Mouse (Mus musculus): ENCODE data around the gene Dot1l.

The Dot1l gene

DNA sequence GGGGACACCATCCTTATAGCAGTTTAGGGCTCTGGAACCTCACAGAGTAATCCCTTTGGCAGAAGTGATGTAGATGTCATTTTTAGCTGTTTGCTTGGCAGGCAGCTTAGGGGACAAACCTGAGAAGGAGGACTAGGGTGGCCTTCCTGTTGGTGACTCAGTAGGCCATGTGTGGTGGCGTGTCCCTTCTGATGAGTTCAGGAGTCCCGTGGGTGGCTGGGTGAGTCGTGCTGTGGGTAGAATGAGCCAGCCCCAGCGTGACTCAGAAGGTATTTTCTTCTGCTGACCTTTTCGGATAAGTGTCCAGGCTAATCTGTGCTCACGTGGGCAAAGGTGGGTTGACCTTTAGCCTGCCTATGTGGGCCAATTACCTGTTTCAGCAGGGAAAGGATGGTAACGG lies 3.6 kb downstream of the Dot1l start:
- DNase-seq, result peak; percentile 64

DNA sequence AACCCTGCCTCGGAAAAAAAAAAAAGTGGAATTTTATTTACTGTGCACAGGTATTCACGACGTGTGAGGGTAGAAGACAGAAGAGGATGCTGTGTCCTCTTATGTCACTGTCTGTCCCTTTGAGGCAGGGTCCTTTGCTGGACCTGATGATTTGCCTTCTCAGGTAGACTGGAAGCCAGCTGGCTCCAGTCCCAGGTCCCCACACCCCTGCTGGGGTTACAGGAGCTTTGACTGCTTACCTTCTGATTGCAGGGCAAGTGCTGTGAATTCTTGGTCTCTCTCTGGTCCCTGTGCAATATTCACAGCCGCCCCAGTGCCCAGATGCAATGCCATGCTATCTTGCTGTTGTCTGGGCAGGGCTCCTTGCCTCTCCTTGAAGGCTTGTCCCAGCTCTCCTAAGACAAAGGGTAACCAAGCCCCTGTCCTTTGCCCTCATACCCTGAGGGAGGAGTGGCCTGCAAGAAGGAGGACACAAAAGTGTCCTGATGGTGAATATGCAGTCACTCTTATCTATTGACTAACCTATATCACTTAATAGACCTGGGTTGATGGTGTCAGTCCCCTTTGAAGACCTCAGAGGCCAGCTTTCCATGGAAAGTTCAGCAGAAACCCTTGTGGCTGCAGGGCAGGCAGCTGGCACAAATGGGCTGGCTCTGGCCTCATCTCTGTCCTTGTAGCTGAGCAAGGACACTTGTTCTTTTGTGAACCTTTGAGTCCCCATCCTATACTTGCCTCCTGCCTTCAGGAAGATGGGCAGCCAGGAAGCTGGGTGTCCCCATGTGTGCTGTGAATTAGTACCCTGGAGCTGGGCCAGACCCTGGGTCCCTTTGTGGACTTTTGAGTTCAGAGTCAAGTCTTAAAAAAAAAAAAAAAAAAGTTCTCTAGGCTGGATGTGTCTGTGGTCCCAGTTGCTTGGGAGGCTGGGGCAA lies 5.9 kb downstream of the Dot1l start:
- no peak for DNase-seq

DNA sequence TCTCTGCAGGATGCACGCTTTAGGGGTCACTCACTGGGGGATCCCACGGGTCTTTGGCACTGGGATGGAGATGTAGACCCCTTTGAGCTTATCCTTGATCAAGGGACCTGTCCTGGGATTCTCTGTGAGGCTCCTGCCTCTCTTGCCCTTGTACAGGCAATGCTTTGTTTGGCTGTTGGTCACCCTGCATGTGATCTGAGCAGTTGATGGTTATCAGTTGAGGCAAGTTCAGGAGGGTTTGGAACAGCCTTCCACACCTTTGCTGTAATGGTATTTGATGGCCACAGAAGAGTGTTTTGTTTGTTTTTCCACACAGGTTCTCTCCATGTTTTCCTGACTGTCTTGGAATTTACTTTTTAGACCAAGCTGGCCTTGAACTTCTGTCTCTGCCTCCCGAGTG lies 6.8 kb downstream of the Dot1l start:
- DNase-seq, result no peak

DNA sequence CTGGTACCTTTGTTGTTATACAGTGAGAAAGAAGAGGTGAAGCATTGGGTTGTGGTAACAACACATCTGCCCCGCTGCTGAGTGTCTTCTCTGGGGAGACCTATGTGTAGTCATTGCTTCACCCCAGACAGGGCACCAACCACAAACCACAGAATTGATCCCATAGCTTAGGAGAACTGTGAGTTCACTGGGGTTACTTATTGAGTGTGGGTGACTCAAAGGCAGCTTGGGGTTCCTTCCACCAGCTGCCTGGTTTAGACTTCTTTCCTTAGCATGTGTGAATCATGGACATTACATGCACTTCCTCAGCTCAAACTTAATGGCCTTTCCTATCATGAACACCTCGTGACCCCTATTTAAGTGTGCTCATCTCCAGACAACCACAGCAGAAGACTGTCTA lies 8.5 kb downstream of the Dot1l start:
- DNase-seq, result no peak

DNA sequence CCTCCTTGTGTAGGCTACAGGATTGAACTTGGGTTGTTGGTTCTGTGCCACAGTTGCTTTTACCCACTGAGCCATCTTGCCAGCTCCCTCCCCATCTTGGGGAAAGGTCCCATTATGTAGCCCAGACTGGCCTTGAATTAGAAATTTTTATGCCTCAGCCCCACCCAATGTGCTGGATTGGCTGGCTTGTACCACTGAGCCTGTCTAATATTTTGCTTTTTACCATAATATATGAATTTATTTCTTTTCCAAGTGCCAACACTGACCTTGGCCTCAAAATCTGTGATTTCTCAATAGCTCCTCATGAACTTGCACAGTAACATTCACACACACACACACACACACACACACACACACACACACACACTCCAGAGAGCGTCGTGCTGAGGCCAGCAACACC lies 10.7 kb downstream of the Dot1l start:
- no peak for DNase-seq

DNA sequence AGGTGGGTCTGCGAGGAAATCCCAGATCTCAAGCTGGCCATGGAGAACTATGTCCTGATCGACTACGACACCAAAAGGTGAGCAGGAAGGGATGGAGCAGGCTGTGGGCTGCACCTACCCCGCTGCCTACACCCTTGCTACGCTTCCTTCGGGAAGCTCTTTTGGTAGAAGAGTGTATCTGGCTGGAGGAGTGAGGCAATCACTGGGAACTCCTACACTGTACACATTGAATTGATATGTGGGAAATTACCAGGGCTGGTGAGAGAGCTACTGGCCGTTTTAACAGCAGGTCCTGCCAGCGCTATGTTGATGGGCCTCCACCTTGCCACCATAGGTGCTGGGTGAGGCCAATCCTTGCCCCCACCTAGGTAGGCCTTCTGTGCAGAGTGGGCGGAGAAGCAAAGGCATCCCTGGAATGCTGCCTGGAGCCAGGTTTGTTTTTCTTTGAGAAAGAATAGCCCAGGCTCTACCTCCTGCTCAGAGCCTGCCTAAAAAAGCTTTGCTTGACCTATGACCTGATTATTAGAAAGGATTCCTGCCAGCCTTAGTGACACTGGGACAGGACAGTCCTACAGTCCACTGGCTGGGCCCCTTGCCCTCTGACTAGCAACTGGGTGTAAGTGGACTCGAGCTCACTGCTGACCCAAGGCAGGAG lies 11.3 kb downstream of the Dot1l start:
- DNase-seq, result peak; percentile 30

DNA sequence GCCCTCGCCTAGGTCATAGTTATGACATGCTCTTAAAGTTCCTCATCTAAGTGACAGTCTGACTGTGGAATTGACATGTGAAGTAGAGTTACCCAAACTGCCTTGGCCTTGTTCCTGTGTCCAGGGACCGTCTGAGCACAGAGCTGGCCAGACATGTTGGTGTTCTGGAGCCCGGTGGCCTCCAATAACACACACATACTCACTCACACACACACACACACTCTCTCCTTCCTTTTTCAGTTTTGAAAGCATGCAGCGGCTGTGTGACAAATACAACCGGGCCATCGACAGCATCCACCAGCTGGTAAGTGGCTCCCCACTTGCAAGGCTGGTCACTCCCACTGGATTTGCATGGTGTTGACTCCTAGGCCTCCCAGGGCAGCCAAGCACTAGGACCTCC lies 13.4 kb downstream of the Dot1l start:
- no peak for DNase-seq

DNA sequence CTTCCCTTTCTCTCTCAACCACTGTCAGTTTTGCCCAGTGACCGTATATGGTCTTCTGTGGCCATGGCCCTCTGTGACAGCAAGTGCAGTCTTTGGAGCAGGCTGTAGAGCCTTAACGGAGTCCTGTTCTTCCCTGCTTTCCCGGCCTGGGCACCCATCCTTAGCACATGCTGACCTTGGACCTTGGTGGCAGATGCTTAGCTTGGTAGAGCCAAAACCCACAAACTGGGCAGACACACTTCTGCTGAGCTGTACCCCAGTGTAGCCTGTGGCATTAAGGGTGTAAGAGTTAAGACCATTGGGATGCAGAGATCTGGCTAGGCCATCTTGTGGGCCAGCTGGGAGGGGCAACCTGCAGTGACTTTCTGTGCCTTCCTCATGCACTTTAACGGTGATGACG lies 18.8 kb downstream of the Dot1l start:
- DNase-seq, result no peak

DNA sequence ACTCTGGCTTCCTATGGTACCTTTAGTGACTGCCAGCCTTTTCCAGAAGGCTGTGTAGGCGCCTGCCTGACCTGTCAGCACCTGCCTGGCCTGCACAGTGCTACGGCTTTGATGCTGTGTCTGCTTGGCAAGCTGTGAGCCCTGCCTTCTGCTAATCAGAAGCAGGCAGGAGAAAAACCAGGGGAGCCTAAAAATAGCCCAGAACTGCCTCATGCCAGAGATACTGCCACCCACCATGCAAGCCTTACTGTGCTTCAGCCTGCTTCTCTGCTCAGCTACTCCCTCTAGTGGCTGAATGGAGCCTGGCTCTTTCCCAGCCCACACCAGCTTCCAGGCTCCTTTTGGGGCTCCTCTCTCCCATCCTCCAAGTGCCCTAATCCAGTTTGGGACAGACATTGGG lies 19.5 kb downstream of the Dot1l start:
- DNase-seq, result peak; percentile 93

DNA sequence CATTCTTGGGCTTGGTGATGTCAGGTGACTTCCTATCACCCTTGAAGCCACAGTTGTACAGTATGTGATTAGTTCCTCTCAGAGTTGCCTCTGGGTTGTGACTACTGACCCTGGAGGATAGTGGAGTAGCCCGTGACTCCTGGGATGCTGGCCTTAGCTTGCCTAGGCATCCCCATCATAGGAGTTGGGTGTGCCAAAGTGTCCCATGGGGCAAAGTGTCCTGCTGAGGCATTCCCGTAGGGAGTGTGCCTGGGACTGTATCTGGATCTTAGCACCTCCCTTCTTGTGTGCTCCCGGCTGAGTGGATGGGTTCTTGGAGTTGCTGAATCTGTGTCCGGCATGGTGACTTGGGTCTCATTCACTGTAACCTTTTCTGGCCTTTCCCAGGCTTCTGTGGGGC lies 20.0 kb downstream of the Dot1l start:
- no peak for DNase-seq

DNA sequence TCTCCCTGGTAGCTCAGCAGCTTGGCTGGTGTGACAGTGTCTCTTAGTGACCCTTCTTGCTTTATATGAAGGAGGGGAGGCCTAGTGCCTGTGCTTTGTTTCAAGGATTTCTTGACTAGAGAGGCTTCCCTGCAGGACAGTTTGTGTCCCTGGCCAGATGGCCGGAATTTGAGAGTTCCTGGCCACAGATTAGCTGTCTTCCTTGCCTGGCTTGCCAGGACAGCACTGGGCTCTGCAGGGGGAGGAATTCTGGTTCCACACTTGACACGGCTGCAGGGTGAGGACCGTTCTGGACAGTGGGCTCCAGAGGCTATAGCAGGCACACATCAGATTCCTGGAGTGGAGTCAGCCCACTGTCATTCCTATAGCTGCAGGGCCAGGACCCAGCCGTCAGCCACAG lies 20.7 kb downstream of the Dot1l start:
- no peak for DNase-seq

DNA sequence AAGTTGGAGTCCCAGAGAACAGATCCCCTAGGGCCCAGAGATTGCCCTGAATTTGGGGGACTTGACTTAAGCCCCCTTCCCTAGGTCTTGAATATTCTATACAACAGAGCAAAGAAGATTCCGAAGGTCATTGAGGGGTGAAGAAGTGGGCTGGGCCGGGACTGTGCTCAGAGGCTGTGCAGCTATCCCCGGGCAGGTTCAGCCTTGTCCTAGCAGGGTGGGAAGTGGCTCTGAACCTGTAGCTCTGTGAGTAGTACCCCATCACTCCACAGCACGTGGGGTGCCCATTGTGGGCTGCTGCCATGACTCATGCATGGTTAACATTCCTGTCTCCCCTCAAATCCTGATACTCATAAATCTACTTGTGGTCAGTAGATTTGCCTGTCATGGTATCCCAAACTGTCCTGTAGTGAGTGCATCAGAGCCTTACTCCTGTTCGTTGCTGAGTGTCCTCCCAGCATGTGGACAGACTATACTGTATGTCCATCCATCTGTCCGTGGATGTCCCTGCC lies 21.4 kb downstream of the Dot1l start:
- no peak for DNase-seq

DNA sequence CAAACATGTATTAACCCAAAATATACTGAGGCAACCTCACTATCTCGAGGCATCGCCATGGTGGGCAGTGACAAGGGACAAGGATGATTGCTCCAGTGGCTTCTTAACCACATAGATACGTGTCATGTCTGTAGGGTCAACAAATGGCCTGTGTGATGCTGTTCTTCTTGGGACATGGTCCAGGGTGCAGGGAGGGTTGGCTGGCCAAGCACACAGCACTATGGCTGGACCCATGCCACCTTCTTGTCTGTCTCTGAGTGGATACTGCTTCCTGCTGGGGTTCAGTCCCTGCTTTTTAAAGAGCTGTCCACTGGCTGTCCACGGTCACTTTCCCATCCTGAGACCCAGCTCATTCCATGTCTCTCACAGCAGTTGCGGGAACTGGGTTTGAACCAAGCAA lies 22.1 kb downstream of the Dot1l start:
- no peak for DNase-seq

DNA sequence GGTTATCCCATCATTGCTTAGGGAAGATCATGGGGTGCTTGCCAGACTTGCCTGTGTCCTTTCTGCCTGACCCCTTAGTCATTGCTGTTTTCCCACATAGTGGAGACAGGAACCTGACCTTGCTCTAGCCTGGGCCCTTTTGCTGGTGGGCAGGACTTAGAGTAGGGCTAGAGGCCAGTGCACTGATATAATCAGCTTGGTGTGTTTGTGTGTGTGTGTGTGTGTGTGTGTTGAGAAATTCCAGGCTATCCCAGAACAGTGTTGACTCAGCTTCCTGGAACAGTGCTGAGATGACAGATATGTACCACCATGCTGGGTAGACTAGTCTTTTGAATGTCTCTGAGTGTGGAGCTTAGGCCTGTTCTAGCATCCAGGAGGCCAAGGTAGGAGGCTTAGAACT lies 24.6 kb downstream of the Dot1l start:
- DNase-seq, result no peak

DNA sequence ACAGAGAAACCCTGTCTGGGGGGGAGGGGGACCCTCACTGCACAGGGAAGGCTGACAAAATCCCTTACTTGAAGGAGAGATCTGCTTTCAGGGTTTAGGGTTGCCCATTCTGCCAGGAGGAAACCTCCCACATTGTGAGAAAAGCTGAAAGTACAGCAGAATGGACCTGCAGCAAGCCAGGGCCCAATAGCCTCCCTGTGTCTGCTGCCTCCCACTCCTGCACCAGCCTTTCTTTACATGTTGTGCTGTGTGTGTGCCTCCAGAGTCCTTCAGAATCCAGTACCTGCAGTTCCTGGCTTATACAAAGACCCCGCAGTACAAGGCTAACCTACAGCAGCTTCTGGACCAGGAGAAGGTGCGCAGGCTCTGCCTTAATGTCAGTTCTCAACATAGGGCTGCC lies 29.3 kb downstream of the Dot1l start:
- DNase-seq, result peak; percentile 55

DNA sequence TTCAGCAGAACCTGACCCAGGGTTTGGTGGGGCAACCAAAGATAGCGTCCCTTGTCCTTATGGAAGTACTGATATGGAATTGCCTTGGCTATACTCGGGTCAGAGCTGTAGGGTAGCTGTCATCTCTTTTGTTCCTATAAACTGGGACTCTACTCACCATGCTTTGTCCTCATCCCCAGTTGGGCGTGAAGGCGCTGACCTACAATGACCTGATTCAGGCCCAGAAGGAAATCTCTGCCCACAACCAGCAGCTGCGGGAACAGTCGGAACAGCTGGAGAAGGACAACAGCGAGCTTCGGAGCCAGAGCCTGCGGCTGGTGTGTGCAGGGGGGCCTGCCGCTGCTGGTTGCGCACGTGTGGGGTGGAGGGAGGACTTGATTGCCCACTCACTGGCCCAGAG lies 29.9 kb downstream of the Dot1l start:
- DNase-seq, result no peak

DNA sequence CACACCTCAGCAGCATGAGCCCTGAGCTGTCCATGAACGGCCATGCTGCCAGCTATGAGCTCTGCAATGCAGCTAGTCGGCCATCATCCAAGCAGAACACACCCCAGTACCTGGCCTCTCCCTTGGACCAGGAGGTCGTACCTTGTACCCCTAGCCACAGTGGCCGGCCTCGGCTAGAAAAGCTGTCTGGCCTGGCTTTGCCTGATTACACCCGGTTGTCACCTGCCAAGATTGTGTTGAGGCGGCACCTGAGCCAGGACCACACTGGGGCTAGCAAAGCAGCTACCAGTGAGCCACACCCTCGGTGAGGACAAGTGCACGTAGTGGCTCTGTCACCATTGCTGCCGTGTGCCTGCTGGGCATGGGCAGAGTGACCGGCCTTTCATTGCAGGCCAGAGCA lies 31.0 kb downstream of the Dot1l start:
- DNase-seq, result no peak

DNA sequence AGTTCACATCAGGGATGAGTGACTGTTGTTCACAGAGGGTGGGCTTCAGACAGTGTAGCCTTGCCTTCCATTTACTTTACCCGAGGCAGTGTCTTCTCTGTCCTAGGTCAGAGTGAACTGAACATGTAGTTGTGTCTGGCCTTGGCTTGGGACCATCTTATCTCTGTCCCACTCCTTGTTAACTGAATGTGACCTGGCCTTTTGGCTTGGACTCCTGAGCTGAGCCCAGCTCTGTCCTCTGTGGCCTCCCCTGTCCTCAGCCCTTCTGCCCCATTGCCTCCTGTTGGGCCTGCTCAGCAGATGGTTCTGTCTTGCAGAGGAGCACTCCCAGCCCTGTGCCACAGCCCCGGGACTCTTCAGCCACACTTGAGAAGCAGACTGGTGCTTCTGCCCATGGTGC lies 32.5 kb downstream of the Dot1l start:
- DNase-seq, result no peak

DNA sequence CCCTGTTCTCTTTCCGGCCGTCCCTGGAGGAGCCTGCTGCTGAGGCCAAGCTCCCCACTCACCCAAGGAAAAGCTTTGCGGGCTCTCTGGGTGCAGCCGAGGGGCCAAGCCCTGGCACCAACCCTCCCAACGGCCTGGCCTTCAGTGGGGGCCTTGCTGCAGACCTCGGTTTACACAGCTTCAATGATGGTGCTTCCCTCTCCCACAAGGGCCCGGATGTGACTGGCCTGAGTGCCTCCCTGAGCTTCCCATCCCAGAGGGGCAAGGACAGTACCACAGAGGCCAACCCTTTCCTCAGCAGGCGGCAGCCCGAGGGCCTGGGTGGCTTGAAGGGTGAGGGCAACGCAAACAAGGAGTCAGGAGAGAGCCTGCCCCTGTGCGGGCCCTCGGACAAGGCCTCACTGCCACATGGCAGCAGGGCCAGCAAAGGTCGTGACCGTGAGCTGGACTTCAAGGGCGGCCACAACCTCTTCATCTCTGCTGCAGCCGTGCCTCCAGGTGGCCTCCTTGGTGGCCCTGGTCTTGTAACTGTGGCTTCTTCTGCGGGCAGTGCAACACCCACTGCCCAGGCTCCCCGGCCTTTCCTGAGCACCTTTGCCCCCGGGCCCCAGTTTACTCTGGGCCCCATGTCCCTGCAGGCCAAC lies 35.9 kb downstream of the Dot1l start:
- no peak for DNase-seq

DNA sequence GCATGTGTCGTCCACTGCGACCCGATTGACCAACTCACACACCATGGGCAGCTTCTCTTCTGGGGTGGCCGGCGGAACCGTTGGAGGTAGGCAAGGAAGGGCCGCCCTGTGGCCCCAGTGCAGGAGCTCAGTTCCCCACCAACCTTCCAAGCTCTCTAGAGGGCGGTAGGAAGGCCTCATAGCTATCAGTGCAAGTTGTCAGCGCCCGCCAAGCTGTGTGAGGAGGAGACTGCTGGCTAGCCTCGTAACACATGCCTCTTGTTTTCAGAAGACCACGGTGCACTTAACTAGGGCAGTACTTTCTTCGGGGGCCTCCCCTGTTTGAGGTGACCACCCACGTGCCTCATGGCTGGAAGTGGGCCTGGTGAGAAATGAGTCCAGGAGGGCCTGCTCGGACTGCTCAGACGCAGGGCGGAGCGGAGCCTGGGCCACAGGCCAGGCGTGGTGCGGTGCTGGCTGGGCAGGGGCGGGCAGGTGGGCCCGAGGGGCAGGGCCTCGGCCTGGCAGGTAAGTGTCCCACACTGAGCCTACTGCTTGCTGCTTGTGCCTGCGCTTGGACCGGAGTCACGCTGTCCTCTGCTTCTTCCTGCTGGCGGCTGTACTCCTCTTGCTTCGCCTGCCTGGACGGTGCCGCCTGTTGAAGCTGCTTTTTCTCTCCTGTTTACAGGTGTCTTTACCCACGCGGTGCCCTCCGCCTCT lies 36.6 kb downstream of the Dot1l start:
- peak; percentile 40 for DNase-seq

DNA sequence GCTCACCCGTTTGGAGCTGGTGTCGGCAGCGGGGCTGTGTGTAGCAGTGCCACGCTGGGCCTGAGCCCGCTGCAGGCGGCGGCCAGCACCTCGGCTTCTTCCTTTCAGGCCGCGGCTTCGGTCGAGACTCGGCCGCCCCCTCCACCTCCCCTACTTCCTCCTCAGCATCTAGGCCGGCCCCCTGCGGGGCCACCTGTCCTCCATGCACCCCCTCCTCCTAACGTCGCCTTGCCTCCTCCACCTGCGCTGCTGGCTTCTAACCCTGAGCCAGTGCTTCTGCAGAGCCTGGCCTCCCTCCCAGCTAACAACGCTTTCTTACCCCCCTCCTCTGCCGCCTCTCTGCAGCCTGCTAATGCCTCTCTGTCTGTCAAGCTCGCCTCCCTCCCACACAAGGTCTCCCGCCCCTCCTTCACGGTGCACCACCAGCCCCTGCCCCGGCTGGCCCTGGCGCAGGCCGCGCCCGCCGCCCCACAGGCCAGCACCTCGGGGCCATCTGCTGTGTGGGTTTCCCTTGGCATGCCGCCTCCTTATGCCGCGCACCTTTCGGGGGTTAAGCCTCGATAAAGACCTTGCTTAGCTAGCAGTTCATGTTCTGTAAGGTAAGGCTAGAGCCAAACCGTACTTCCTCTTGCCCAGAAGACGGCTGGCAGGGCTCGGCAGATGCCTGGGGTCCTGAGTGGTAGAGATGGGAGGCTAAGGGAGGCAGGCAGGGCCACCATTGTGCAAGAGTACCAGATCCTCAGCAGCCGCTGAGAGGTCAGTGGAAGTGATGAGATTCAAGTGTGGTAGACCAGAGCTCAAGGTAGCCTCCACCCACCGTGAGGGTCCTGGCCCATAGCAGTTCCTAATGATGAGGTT lies 37.4 kb downstream of the Dot1l start:
- no peak for DNase-seq
